Mouse (Mus musculus): ENCODE data around the gene Jtb. TPM values are rescaled to one million over a fixed set of nuclear protein-coding genes. Genes with fewer than 3 reads are reported as not detected.

The Jtb gene
- polyA plus RNA-seq, 1 experiment from 2014 or later, result 96.8 TPM

- H3K36me3 ChIP-seq, result peaks cover 63% of the 10 kb centered on the region
Measured at GRCm38 (mm10) chr3:90279743-90280142, 48.3 kb downstream of the Jtb start.

DNA sequence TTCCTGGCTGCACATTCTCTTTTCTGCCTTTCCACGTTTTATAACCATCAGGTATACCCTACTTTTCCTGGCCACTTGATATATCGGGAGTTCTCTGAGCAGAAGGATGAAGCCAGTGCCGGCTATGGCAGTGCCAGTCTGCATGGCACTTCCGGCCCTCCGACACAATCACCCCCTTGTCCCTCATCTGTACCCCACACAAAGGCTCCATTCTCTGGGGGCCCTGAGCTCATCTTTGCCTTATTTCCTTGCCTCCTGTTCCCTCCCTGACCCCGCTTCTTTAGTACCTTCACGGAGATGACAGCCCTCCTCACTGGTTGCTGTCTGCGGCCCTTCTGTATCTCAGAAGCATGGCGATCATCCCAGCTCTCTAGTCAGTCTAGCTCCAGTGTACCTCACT lies 49.3 kb downstream of the Jtb start:
- no peak overlapping the region for H3K27ac ChIP-seq
- ATAC-seq (ENCODE audit: low FRiP score, low read depth), result no peak
- WGBS, result 90% methylated on average over 9 of the region's 9 CpGs

More at GRCm38 (mm10) chr3:90279743-90280142, 48.3 kb downstream of the Jtb start:
- Histone ChIP-seq H3K27ac (no peak overlapping the region), H3K4me1 (no peaks in the 10 kb centered on the region), H3K9ac (no peak overlapping the region), H3K4me3 (no peak overlapping the region), H3K9me3 (no peaks in the 10 kb centered on the region), H3K4me2 (replicated peaks) (no peak overlapping the region), H3K27me3 (no peaks in the 10 kb centered on the region)
- no peak for ATAC-seq (ENCODE audit: low FRiP score, low read depth)
- WGBS, result 90% methylated on average over 7 of the region's 7 CpGs

GRCm38 (mm10) chr3:90284150-90284549 lies 52.8 kb downstream of the Jtb start:
- H3K9ac ChIP-seq, result no peak overlapping the region
- H3K36me3 ChIP-seq, result peaks cover 21% of the 10 kb centered on the region
- no peak overlapping the region for H3K27ac ChIP-seq
- WGBS, result 93% methylated on average over 2 of the region's 2 CpGs
- H3K4me1 ChIP-seq, result no peaks in the 10 kb centered on the region
- H3K27me3 ChIP-seq, result no peaks in the 10 kb centered on the region
- no peaks in the 10 kb centered on the region for H3K9me3 ChIP-seq
- H3K4me3 ChIP-seq, result no peak overlapping the region
- ATAC-seq (ENCODE audit: low FRiP score, low read depth), result no peak
- H3K4me2 ChIP-seq (replicated peaks), result no peak overlapping the region

More for the DNA sequence above, 49.3 kb downstream of the Jtb start:
- H3K9me3 ChIP-seq, result no peaks in the 10 kb centered on the region
- H3K4me2 ChIP-seq (replicated peaks), result no peak overlapping the region
- no peaks in the 10 kb centered on the region for H3K4me1 ChIP-seq
- H3K27me3 ChIP-seq, result no peaks in the 10 kb centered on the region
- no peak overlapping the region for H3K4me3 ChIP-seq
- H3K9ac ChIP-seq, result no peak overlapping the region
- H3K36me3 ChIP-seq, result peaks cover 54% of the 10 kb centered on the region

Small RNAs within 50 kb of the gene (microRNA-seq; reads per million reads assigned to microRNA genes)
- gene Mir7012, result 0.70 reads per million

Other genes starting within 250 kb of the Jtb start
- gene Hax1, start 232.8 kb upstream of the Jtb start, polyA plus RNA-seq (2015; fragmentation: Nextera tagmentation; extraction: Ambion mirVana), result 157 and 174 TPM in 2 replicates
- gene 4933434E20Rik, start 180.0 kb upstream of the Jtb start, polyA plus RNA-seq (2015; fragmentation: Nextera tagmentation; extraction: Ambion mirVana), result 158 and 164 TPM in 2 replicates
- gene Ubap2l, start 179.0 kb upstream of the Jtb start, polyA plus RNA-seq (2015; fragmentation: Nextera tagmentation; extraction: Ambion mirVana), result 206 and 208 TPM in 2 replicates
- 520 and 556 TPM in 2 replicates for gene Tpm3, start 158.9 kb upstream of the Jtb start, polyA plus RNA-seq (2015; fragmentation: Nextera tagmentation; extraction: Ambion mirVana)
- 0.27 and 0.34 TPM in 2 replicates for gene Nup210l, start 127.5 kb upstream of the Jtb start, polyA plus RNA-seq (2015; fragmentation: Nextera tagmentation; extraction: Ambion mirVana)
- gene Rps27, start 17.9 kb upstream of the Jtb start, polyA plus RNA-seq (2015; fragmentation: Nextera tagmentation; extraction: Ambion mirVana), result 1,711 and 1,721 TPM in 2 replicates
- 39.7 and 41.4 TPM in 2 replicates for gene Rab13, start 17.9 kb upstream of the Jtb start, polyA plus RNA-seq (2015; fragmentation: Nextera tagmentation; extraction: Ambion mirVana)
- gene Creb3l4, start 11.9 kb downstream of the Jtb start, polyA plus RNA-seq (2015; fragmentation: Nextera tagmentation; extraction: Ambion mirVana), result 10.9 and 12.5 TPM in 2 replicates
- gene Slc39a1, start 16.6 kb downstream of the Jtb start, polyA plus RNA-seq (2015; fragmentation: Nextera tagmentation; extraction: Ambion mirVana), result 102 and 103 TPM in 2 replicates
- 22.0 and 23.6 TPM in 2 replicates for gene Crtc2, start 22.6 kb downstream of the Jtb start, polyA plus RNA-seq (2015; fragmentation: Nextera tagmentation; extraction: Ambion mirVana)
- 4.2 and 5.3 TPM in 2 replicates for gene Dennd4b, start 33.6 kb downstream of the Jtb start, polyA plus RNA-seq (2015; fragmentation: Nextera tagmentation; extraction: Ambion mirVana)
- gene Gatad2b, start 61.6 kb downstream of the Jtb start, polyA plus RNA-seq (2015; fragmentation: Nextera tagmentation; extraction: Ambion mirVana), result 19.4 and 19.6 TPM in 2 replicates
- gene Slc27a3, start 158.3 kb downstream of the Jtb start, polyA plus RNA-seq (2015; fragmentation: Nextera tagmentation; extraction: Ambion mirVana), result 38.7 and 38.8 TPM in 2 replicates
- 28.5 and 29.4 TPM in 2 replicates for gene Ints3, start 202.0 kb downstream of the Jtb start, polyA plus RNA-seq (2015; fragmentation: Nextera tagmentation; extraction: Ambion mirVana)
- gene Npr1, start 234.3 kb downstream of the Jtb start, polyA plus RNA-seq (2015; fragmentation: Nextera tagmentation; extraction: Ambion mirVana), result 4.0 and 4.8 TPM in 2 replicates
- gene Ilf2, start 244.5 kb downstream of the Jtb start, polyA plus RNA-seq (2015; fragmentation: Nextera tagmentation; extraction: Ambion mirVana), result 277 and 284 TPM in 2 replicates

Data from limb, embryonic 13.5 days (tissue).